Mouse (Mus musculus) cerebellum, postnatal 36 days (tissue): ENCODE measurements around the gene Glis3.

ENCODE experiments used
- DNase-seq, 2 experiments: peaks; one replicate each; pipeline ENCODE4 v3.0.0; 2021 to 2022; ENCODE audit warnings: mixed read lengths in 2 of 2

The Glis3 gene

DNA sequence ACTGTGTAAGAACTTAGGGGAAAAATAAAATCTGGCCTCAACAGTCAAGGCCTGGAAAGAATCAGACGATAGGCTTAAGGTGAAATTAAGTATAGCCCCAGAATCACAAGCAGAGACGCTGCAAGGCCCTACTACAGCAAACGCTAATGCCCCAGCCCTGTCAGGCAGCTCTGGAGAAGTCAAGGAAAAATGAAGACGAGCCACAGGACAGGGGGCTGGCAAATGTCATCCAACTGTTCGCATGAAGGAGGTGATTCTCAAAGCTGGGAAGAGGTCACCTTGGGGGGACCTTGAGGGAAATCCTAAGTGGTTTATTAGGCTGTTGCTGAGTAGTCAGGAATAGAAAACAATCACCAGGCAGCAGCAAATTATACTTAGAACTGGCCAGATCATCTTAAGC is 214.1 kb downstream of the Glis3 start:
- DNase-seq = no peak

DNA sequence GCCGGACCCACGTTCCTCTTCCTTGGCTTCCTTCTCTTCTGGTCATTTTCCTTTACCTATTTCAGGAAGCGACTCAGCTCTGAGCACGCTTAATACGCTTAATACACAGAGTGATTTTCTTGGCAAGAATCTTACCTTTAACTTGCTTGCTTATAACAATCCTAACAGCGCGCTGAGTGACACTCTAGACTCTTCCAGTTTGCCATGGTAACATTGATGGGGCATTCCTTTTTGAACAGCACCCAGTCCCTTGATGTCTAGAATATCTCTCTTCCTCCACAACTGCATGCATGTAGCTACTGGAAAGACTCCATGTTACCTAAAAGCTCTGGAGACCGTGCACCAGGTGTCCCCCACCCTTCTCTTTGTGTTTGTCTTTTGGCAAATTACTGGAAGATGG is 225.5 kb downstream of the Glis3 start:
- DNase-seq = no peak

DNA sequence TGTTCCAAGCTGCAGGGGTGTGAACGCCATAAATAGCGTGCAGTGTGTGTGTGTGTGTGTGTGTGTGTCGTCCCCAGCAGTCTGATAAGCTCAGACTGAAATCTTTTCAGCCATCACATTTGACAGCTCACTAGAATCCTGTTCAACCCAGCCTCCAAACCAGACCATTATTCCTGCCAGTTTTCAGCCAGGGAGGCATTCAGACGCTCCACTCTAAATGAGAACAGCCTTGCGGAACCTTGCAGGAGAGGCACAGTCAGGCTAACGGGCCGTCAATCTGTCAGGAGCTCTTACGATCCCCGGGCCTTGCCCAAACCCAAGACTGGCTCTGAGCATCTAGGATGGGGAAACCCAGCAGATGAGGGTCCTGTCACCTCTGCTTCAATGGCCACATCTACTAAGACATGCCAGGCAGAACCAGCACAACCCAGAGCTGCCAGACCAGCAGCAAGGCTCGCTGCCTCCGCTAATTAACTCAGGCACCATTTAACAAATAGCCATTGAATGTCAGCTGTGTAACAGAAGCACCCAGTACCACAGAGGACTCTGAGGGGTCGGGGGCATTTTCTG is 226.8 kb downstream of the Glis3 start:
- DNase-seq = no peak

DNA sequence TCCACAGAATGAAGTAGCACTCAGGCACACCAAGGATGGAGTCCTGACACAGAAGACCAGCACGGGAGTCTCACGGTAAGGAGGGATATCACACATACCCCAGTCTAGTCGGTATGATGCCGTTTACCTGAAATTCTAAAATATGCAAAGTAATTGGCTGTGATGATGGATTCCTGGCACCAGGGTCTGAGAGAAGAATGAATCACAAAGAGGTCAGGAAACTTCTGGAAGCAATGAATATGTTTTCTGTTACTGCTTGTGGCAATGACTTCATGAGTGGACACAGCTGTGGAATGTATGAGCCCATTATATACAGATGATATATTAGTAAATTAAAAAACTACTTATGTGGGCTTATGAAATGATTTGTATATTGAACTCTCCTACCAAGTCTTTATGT is 231.1 kb downstream of the Glis3 start:
- DNase-seq = no peak

DNA sequence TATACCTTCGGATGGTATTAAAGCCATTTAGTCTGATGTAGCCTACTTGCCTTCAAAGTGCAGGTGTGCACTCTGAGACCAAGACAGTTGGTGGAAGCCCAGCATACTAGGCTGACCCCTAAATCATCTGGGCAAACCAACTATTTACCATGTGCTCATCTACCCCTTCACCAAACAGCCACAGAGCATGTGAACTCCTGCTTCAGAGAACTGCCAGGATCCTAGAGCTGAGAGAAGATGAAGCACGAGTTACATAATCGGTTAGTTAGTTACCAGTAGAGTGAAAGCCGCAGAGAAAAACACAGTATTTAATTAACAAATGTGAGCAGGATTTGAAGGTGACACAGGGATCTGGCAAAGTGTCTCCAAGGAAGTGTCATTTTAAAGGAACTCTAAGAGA is 237.7 kb downstream of the Glis3 start:
- DNase-seq = no peak

DNA sequence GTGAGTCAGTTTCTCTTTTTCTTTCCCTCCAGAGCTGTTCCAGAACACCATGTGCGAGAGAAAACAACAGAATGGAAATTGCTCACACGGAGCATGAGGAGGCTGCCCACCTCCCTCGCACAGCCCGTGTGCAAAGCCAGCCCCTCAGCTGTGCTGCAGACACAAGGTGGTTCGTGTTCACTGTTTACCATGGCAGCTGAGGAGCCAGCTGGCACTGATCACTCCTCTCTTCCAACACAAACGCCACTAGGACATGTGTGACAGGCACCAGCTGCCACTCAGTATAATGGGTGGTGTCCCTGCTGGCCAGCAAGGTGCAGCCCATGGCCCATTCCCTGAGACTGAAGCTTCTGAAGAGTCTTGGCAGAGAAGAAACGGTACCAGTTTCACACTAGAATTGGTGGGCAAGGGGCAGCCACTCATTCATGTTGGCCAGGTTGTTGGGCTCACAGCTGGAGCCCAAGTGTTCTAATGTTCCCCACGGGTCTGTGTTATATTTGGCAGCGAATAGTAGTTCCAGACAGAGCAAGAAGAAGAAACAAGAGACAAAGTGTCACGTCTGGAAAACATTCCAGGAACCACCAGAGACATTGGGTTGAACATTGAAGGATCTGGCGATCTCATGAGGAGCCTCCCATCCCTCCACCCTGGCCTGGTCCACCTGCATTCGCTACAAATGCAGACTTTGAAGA is 243.3 kb downstream of the Glis3 start:
- DNase-seq = no peak

DNA sequence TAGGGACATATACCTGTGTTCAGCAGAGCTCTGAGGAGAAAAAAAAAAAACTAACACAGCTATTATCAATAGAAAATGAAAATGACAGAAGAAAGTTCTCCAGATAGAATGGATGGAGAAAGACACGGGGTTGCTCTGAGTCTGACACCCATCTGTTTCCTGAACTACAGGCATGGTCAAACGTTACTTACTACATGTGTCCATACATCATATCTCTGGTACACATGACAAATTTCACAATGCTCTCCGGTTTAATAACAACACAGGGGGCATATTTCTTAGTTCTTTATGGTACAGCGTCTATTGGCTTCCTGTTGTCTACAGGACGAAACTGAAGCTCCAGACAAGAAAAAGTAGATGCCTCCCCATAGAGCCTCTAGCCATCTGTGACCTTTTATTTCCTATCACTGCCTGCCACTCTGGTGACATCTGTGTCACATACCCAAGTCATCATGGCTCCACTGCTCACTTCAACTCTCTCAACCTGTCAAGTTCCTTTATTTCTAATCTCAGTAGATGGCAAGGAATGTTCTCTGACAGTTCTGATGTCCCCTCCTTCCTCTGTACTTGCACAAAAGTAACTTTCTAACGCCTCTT is 251.6 kb downstream of the Glis3 start:
- DNase-seq = no peak

DNA sequence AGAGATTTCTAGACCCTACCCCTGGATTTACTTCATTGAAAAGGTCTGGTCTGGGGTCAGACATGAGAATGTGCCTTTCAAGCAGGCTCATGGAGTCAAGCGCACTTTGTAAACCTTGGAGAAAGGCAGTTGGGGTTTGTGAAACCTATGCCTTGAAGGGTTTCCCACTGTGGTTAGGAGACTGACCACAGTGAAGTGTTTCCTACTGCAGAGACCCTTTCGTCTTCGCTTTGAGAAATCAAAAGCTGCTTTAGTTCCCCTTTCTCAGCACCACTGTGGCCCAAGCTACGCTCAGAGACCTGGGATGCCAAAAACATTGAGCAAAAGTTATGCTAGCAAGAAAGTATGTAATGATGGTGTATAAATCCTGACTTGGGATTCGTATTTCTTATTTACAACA is 255.7 kb downstream of the Glis3 start:
- no peak for DNase-seq

DNA sequence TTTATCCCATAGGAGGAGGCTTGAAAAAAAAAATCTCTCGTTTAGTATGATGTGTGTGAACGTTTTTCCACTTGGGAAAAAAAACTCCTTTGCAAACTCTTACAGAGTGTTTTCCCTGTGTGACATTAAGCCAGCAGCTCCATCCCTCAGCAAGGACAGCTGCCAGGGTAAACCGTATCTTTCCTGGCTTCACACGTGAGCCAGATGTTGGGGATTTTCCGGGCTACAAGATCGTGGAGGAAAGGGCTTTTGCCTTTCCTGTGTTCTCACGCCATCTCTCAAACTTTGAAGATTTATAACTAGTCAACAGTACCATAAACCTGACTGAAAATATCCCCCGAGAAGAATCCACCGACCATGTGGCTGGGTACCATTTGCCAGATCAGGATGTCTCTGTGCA is 256.9 kb downstream of the Glis3 start:
- no peak for DNase-seq

DNA sequence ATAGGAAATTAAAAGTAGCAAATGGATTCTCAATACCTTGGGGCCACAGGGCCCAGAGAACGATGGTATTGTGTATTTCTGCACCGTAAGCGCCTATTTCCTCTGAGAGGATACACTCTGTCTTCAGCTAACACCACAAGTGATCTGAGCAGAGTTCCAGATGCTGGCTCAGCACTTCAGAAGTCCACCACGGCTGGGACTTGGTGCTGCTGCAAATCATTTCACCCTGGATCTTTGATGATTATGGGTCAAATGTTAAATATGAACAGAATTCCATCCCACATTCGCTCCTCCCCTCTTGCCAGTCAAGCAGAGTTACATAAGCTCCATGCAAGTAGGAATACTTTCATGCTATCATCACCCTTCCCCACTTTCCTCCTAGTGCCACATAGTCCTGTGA is 263.8 kb downstream of the Glis3 start:
- DNase-seq = no peak

DNA sequence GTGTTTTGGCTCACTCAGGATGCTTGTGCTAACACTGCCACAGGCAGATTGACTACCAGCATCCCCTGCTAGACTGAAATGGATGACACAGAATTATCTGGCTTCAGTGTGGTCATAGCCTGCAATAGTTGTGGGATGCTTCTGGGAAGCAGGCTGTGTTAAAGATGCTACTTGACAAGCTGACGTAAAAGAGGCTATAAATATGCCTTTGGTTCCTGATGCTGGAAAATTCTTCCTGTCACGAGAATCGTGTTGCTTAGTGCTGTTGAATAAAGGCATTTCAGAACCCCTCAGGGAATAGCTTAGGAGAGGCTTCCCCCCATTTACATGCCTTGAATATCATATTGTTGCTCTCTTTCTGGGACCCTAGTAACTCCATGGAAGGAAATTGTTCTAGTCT is 271.1 kb downstream of the Glis3 start:
- no peak for DNase-seq

DNA sequence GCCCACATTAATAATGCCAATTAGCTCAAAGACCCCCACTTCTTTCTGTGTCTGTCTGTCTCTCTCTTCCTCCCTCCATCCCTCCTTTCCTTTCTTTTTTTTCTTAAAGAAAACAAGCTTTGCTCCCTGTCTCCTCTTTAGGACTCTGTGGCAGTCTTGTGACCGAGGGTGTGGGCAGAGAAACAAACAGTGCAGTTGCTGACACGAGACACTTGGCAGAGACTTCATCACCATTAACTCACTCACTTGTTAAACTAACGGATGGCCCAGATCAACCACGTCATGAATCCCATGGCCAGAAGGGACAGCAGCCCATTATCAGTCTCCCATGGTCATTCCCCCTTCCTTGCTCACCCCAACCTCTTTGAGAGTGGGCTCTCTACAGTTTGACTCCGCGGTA is 276.9 kb downstream of the Glis3 start:
- DNase-seq = no peak

DNA sequence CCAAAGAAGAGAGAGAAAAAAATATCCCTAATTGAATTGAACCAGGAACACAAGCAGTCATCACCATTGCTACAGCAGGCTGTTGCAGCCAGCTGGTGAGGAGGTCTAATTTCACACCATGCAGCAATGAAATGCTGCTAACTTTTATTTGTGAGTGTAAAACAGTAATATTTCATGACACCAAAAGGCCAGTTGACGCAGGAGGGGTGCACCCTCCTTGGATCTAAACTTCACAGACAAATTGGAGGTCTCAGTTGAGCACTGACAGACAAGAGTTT is 284.4 kb downstream of the Glis3 start:
- DNase-seq = no peak

DNA sequence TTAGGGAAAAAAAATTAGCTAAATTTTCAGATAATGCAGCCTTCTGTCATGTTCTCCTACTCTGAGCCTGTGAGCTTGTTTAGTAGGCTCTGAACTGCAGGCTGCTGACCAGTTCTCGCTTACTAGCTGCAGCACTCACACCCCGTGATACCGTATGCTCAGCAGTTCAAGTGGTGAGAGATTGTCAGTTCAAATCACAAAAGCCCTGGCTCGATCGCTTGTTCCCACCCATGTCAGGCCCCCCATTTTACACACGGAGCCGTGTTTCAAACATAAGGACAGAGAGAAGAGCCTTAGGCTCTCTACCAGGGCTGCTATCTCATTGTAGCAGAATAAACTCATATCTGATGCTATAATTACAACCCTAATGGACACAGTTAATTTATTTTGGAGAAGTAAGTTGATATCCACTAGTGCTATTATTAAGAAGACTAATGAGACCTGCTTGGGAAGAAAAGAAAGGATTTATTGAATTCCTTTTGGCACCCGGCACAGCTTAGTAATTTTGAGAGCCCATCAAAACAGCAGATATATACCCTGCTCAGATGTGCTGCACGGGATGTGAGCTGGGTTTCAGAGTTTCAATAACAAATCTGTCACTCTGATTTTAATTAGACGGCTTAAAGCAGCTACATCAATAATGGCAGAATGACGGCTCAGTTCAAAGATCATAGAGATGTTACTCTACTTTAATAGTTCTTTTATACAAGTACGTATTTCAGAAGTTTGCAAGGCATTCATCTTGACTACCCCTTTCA is 284.9 kb downstream of the Glis3 start:
- DNase-seq = no peak

DNA sequence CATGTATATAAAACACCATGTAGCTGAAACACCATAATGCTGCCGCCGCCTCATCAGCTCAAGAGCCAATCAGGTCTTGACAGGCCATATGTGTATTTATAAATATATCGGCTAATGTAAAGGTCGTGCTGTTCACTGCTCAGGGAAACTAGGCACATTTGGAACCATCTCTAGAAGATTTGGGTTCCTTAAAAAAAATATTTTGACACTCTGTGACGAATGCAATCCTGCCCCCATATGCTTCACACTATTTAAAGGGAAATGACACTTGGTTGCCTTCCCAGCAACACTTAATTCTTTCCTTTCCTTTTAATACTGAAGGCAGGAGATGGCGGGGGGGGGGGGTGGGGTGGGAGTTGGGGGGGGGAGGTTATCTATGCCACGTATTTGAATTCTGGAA is 286.1 kb downstream of the Glis3 start:
- no peak for DNase-seq

DNA sequence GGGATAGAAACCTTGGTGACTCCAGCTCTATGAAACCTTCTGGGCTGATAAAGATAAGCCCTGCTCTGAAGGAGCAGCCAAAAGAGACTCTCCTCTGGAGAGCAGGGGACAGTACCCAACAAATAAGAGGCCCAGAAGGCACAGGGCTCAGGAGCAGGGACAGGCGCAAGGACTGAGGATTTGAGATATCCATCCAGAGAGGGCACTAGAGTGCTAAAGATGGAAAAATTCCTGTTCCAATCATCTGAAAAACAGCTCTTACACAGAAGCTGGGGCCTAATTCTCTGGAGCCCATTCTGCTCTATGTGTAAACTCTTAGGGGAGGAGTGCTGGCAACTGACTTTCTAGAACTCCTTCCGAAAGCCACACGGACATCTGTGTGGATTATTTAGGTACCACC is 287.0 kb downstream of the Glis3 start:
- no peak for DNase-seq

DNA sequence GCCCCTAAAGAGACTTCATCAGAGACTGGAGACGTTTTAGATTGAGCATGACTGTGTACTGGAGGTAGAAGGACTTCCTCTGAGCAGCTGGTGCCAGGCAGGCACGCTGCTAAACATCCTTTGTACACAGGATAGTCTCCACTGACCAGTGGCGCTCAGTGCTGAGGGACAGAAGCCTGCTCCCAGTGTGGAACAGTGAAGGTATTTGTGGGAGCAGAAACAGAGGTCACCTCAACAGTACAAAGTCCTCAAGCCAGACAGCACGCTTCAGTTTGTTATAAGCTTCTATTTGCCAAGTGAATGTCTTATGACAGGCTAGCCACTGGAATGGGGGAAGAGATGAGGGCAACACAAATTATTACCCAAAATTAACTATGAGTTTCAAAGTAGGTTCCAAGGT is 289.0 kb downstream of the Glis3 start:
- no peak for DNase-seq

DNA sequence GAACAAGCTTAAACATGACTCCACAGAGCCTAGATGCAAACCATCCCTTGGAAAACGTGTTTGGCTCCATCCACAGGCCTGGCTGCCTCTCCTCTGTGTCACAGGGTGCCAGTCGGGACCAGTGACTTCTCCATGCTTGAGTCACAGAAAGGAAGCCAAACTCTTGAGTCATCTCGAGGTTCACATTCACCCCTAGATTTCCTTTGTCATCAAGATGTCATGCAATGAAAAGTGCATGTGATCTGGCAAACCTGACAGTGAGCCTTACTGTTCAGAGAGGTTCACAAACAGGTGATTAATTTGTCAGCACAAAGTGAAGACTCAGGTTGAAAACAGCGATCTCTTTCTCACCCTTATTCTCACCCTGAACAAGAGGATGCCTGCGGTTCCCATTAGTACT is 290.7 kb downstream of the Glis3 start:
- no peak for DNase-seq

DNA sequence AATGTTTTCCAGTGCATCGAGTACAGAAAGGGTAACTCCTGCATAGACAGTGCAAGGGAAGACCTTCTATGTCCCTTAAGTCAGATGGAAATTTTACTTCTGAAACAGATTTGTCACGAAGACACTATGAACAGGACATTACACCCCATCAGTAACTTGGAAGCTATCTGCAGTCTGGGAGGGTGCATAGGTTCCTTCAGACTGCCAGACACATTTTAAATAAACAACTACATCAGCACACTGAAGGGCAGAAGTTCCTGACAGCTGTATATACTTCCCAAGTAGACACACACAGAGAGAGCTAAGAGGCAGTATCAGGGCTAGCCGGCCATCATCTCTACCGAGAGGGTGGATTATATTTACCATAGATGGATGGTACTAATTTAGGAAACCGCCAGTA is 296.5 kb downstream of the Glis3 start:
- DNase-seq = no peak

DNA sequence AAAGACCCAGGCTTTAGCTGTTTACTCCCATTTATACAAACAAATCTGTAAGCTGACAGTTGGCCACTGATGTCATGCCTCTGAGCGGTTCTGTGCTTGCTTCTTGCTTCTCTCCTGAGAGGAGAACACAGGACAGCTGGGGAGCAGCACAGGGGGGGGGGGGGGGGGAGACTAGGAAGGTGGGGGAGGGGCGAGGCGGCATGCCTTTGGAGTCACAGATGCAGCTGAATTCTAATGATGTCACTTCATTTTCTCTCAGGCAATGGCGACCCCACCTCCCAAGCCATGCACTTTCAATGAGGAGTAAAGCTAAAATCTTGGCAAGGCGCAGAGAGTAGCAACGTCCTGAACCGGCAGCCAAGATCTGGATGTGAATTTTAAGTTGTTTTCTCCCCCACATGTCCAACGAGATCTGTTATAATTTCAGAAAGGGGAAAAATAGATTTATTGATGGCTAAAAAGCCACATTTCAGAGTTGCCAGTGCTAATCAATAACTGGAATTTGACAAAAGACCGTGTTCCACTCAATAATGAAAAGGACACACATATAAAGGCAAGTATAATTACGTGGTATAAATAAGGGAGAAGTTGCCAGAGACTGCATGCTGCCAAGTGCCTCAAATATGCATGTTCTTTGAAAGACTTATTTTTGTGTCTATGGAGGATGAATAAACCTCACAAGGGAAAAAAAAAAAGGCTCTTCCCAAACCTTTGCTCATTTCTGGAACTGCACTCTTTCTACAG is 297.5 kb downstream of the Glis3 start:
- no peak for DNase-seq

DNA sequence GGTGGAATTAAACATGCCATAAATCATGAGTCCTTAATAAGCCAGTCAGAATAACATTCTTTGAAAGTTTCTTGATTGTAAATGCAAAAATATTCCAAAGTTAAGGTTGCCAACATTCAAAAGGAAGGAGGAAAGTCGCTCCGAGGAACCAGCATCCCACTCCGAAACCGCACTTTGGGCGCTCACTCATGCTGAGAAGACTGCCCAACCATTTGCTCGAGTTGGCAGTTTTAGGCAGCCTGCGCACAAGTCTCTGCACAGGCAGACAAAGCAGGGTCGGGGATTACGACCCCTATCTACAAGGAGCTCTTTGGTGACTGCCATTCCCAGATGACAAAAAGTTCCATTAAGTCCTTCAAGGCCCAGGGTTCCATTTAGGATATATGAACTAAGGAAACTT is 298.4 kb downstream of the Glis3 start:
- no peak for DNase-seq

DNA sequence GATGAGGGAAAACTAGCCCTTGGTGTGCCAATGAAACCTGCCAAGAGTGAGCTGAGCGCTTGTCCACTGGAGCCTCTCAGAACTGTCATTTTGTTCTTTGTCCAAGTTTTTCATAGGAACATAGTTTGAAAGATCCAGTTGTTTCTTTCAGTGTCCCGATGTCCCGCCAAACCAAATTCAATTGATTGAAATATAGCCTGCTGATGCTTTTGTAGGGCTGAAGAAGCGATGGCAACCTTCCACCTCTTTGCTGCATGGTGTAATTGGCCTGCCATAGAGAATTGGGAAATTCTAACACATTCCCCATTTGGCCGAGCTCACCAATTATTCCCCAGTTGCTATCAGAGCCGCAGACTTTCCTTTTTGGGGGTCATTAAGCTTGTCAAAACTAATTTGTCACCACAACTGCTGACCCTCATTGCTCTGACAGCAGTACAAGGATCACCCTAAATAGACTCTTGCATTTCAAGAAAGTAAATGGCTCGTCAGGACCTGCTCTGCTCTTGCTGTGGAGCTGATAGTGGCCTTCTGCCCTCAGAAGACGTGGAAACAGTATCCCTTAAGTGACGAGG is 299.1 kb downstream of the Glis3 start:
- no peak for DNase-seq

DNA sequence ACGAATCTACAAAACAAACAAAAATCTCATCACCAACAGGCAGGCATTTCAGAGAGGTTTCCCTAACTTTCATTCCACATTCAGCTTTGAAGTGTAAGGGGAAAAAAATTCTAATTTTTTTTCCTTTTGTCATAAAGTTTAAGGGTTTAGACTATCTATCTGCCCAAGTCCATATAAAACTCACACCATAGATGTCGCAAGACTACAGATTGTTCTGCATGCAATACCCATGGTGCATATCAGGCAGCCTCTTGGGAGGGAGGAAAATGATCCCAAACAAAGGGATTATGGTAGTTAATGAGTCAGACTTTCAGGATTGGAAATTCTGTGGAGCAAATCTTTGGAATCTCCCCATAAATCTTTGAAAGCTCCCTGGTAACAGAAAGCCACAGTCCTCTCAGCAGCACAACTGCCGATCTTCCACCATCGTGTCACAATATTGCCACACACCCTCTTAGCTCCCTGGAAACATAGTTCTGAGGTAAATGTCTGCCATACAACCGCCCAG is 302.0 kb downstream of the Glis3 start:
- no peak for DNase-seq
